Mouse (Mus musculus): ENCODE measurements around the gene Negr1.

DNA sequence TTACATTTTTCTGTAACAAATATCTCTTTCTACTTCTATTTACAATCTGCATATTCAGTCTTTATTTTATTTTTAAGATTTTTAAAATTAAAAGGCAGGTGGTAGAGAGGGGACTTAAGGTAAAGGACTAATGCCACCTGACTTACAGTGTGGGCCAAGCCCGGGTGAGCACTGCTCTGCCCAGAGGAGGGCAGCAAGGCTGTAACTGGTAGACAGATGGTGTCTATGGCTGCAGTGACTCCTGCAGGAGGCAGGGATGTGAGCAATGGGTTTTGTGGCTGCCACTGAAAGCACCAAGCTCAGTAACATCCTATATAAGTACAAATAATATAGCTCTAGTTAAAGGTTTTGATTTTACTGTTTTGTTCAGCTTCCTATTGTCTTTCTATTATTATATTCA is 210.5 kb downstream of the Negr1 start:
- TF ChIP-seq CTCF (IDR thresholded peaks at IDR 0.05; ENCODE audit: low read depth, low read length): peak; percentile 3
- no peak for TF ChIP-seq POLR2A (IDR thresholded peaks at IDR 0.05; ENCODE audit: insufficient read depth, low read length)

Measured in ES-Bruce4 (cell line).